Mouse (Mus musculus) layer of hippocampus, adult 2 months (tissue): ENCODE data around the gene Mylk4. TPM values are rescaled to one million over a fixed set of nuclear protein-coding genes. Genes with fewer than 3 reads are reported as not detected.

Experiments
- DNase-seq, 2 experiments: peaks; one replicate each; pipeline ENCODE4 v3.0.0; 2022; ENCODE audit warnings: low spot score in 2 of 2
- H3K27ac ChIP-seq: fragments of 200-600 bp; 2 replicates; pipeline ENCODE4 v1.8.1; 2022
- H3K4me3 ChIP-seq: fragments of 200-600 bp; 2 replicates; pipeline ENCODE4 v1.8.1; 2022; ENCODE audit warnings: mild to moderate bottlenecking
- CTCF ChIP-seq: fragments of 200-600 bp; conservative IDR thresholded peaks from 2 replicates; pipeline ENCODE4 v1.8.1; 2022; ENCODE audit warnings: antibody characterized with exemption, mild to moderate bottlenecking, moderate library complexity
- long read RNA-seq, 2 experiments: library from polyadenylated mRNA; stranded (forward); transcript quantifications; one replicate each; pipeline ENCODE4 v2.0.0; 2021; ENCODE audit warnings: borderline mapping rate in 2 of 2
- total RNA-seq, 2 experiments: library from RNA; stranded (reverse); gene quantifications; 2 replicates each; pipeline ENCODE4 v1.2.3; 2021

Gene Mylk4
- total RNA-seq, result under 1 TPM; 0.20 to 0.25 TPM
- long read RNA-seq, experiment 1, result 0 reads
- long read RNA-seq, experiment 2, partial matches to known transcripts, result 0 of 2 reads
- long read RNA-seq, experiment 2, other reads (novel, unspliced or antisense), result 2 of 2 reads

- Histone ChIP-seq H3K27ac (no peak within 1 kb of the TSS), H3K4me3 (no peak within 1 kb of the TSS)
- no peak for TF ChIP-seq CTCF
- DNase-seq, result no peak
Measured at GRCm38 (mm10) chr13:32783816-32784215, at the start of gene Mylk4. Mylk4 (minus strand) TSS chr13:32783954.

- no peak for TF ChIP-seq CTCF
- Histone ChIP-seq H3K4me3 (no peak overlapping the region), H3K27ac (peak overlapping the region; percentile 83)
- DNase-seq, result peak in 1 of 2 experiments; percentile 5
Measured at GRCm38 (mm10) chr13:32833237-32833636, 49.5 kb upstream of the Mylk4 start.

- Histone ChIP-seq H3K27ac (peak overlapping the region; percentile 83), H3K4me3 (no peak overlapping the region)
- no peak for DNase-seq
- TF ChIP-seq CTCF, result no peak
Measured at GRCm38 (mm10) chr13:32832776-32833175, 49.0 kb upstream of the Mylk4 start.

- no peak for TF ChIP-seq CTCF
- no peak overlapping the region for H3K4me3 ChIP-seq
- peak overlapping the region; percentile 83 for H3K27ac ChIP-seq
- no peak for DNase-seq
Measured at GRCm38 (mm10) chr13:32831505-32832273, 47.9 kb upstream of the Mylk4 start.

- no peak for TF ChIP-seq CTCF
- DNase-seq, result no peak
- no peak overlapping the region for H3K4me3 ChIP-seq
Measured at GRCm38 (mm10) chr13:32828886-32829285, 45.1 kb upstream of the Mylk4 start.

GRCm38 (mm10) chr13:32827951-32828350 lies 44.2 kb upstream of the Mylk4 start:
- peak; percentile 83 for TF ChIP-seq CTCF
- DNase-seq, result peak; percentile 8 to 57
- Histone ChIP-seq H3K4me3 (no peak overlapping the region), H3K27ac (peak overlapping the region; percentile 23; the same call in 1 of the 2 replicates)

More at GRCm38 (mm10) chr13:32828886-32829285, 45.1 kb upstream of the Mylk4 start:
- H3K27ac ChIP-seq, result no peak overlapping the region; the same call in 1 of the 2 replicates

- H3K27ac ChIP-seq, result peak overlapping the region; percentile 23; the same call in 1 of the 2 replicates
- peak; percentile 59 for TF ChIP-seq CTCF
- H3K4me3 ChIP-seq, result no peak overlapping the region
- no peak for DNase-seq
Measured at GRCm38 (mm10) chr13:32827111-32827822, 43.5 kb upstream of the Mylk4 start.

GRCm38 (mm10) chr13:32825546-32825945 lies 41.8 kb upstream of the Mylk4 start:
- TF ChIP-seq CTCF, result no peak
- Histone ChIP-seq H3K27ac (no peak overlapping the region), H3K4me3 (no peak overlapping the region)
- no peak for DNase-seq

- DNase-seq, result no peak
- no peak overlapping the region for H3K4me3 ChIP-seq
- no peak overlapping the region for H3K27ac ChIP-seq
- no peak for TF ChIP-seq CTCF
Measured at GRCm38 (mm10) chr13:32824377-32825330, 40.9 kb upstream of the Mylk4 start.

- Histone ChIP-seq H3K27ac (no peak overlapping the region), H3K4me3 (no peak overlapping the region)
- no peak for DNase-seq
- no peak for TF ChIP-seq CTCF
Measured at GRCm38 (mm10) chr13:32823126-32823525, 39.4 kb upstream of the Mylk4 start.

- no peak overlapping the region for H3K4me3 ChIP-seq
- H3K27ac ChIP-seq, result no peak overlapping the region
- DNase-seq, result no peak
- TF ChIP-seq CTCF, result no peak
Measured at GRCm38 (mm10) chr13:32821671-32822070, 37.9 kb upstream of the Mylk4 start.

- Histone ChIP-seq H3K4me3 (no peak overlapping the region), H3K27ac (no peak overlapping the region)
- TF ChIP-seq CTCF, result no peak
- no peak for DNase-seq
Measured at GRCm38 (mm10) chr13:32819926-32820325, 36.2 kb upstream of the Mylk4 start.

GRCm38 (mm10) chr13:32819241-32819640 lies 35.5 kb upstream of the Mylk4 start:
- no peak for TF ChIP-seq CTCF

More at GRCm38 (mm10) chr13:32819241-32819640, 35.5 kb upstream of the Mylk4 start:
- DNase-seq, result no peak
- H3K27ac ChIP-seq, result no peak overlapping the region
- no peak overlapping the region for H3K4me3 ChIP-seq
